Mouse (Mus musculus) stomach, postnatal 0 days (tissue): ENCODE measurements around the gene Dgkg. TPM values are rescaled to one million over a fixed set of nuclear protein-coding genes. Genes with fewer than 3 reads are reported as not detected.
A peak's percentile ranks its signal among the peaks of the same experiment; 100 is the strongest.

Source experiments
- ATAC-seq: fragments of 200-750 bp; cut with Nextera tagmentation; 2 replicates; pipeline ENCODE4 v1.8.0; 2017; ENCODE audit not compliant: low FRiP score, low TSS enrichment
- DNase-seq: peaks from one replicate; pipeline ENCODE4 v3.0.0-alpha.2; 2016; ENCODE audit warnings: low spot score
- H3K27ac ChIP-seq: fragments of 300-500 bp; sonication (generic); replicated peaks from 2 replicates; pipeline ENCODE4 v1.5.1; 2014; ENCODE audit warnings: mild to moderate bottlenecking, control low read depth
- H3K27me3 ChIP-seq: fragments of 300-500 bp; sonication (generic); 2 replicates; pipeline ENCODE4 v1.6.1; 2014; ENCODE audit warnings: low read length; ENCODE audit not compliant: control insufficient read depth, insufficient read depth
- H3K36me3 ChIP-seq: fragments of 300-500 bp; sonication (generic); 2 replicates; pipeline ENCODE4 v1.6.1; 2014; ENCODE audit warnings: low read length, mixed read lengths; ENCODE audit not compliant: control insufficient read depth, insufficient read depth
- H3K4me1 ChIP-seq: fragments of 300-500 bp; sonication (generic); replicated peaks from 2 replicates; pipeline ENCODE4 v1.6.1; 2014; ENCODE audit warnings: antibody characterized with exemption; ENCODE audit not compliant: control insufficient read depth, insufficient read depth
- H3K4me2 ChIP-seq: fragments of 300-500 bp; sonication (generic); replicated peaks from 2 replicates; pipeline ENCODE4 v1.6.1; 2014; ENCODE audit warnings: low read depth, mild to moderate bottlenecking, control low read depth, moderate library complexity
- H3K4me3 ChIP-seq: fragments of 300-500 bp; sonication (generic); 2 replicates; pipeline ENCODE4 v1.5.1; 2014; ENCODE audit warnings: low read depth, low read length, control low read depth
- H3K9ac ChIP-seq: fragments of 300-500 bp; sonication (generic); 2 replicates; pipeline ENCODE4 v1.6.1; 2014; ENCODE audit warnings: mild to moderate bottlenecking, low read length, control low read depth, mixed read lengths
- H3K9me3 ChIP-seq: fragments of 300-500 bp; sonication (generic); 2 replicates; pipeline ENCODE4 v1.6.1; 2016; ENCODE audit warnings: low read length; ENCODE audit not compliant: control insufficient read depth
- CTCF ChIP-seq: IDR thresholded peaks from 2 replicates; pipeline ENCODE4 v1.5.1; 2016; ENCODE audit warnings: antibody characterized with exemption, low read depth, mild to moderate bottlenecking, moderate library complexity
- EP300 ChIP-seq: optimal IDR thresholded peaks from 2 replicates; pipeline ENCODE3; 2016; ENCODE audit warnings: antibody characterized with exemption
- WGBS: fragments of 180-500 bp; shearing (Covaris S2); extraction: QIAGEN DNeasy Blood & Tissue Kit; methylation state at CpG from one replicate; pipeline ENCODE4 v1.1.7; 2014; 5-methylcytosine and 5-hydroxymethylcytosine counted together
- polyA plus RNA-seq: library from polyadenylated mRNA; unstranded; fragments of >200 nt; fragmentation: Nextera tagmentation; extraction: Ambion mirVana; gene quantifications from 2 replicates; pipeline ENCODE4 v1.2.1, GENCODE M21; 2015

Gene Dgkg
- polyA plus RNA-seq, 1 experiment from 2014 or later, result 0.36 TPM

DNA sequence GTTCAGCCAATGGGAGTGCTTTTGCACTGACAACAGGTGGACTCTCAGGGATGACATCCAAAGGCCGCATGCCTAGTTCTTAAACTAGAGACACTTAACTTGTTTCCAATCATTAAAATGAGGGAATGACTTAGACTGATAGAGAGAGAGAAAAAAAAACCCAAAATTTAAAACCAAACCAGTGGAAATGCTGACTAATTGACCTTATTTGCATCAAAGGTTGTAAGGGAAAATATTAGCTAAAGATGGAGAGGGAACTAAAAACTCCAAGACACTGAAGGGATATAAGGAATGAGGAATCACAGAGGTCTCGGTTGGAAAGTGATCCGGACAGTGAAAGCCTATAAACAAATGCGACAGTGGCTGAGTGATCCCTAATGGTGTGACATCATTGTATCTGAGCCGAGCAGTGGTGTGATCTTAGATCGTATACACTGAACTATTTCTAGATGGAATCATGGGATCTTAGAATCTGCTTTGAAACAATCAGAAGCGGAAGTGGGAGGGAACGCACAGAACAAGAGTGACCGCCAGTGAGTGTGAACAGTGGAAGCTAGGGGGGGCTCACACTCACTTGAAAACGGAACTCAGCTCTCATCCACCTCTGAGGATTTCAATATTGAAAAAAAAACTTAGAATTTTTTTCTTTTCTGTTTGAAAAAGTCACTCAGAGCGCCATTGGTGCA lies 70.7 kb downstream of the Dgkg start:
- DNase-seq (no peak), ATAC-seq (no peak)
- TF ChIP-seq EP300, result no peak
- 0 out of 2 replicates have a peak, but pooled peaks have one; percentile 12 for TF ChIP-seq CTCF
- Histone ChIP-seq H3K4me3 (no peak overlapping the region), H3K36me3 (no peaks in the 10 kb centered on the region), H3K9ac (no peak overlapping the region), H3K27ac (no peak overlapping the region), H3K4me2 (no peak overlapping the region), H3K27me3 (no peaks in the 10 kb centered on the region), H3K4me1 (no peaks in the 10 kb centered on the region), H3K9me3 (no peaks in the 10 kb centered on the region)
- WGBS, result 66% methylated on average over 11 of the region's 11 CpGs

DNA sequence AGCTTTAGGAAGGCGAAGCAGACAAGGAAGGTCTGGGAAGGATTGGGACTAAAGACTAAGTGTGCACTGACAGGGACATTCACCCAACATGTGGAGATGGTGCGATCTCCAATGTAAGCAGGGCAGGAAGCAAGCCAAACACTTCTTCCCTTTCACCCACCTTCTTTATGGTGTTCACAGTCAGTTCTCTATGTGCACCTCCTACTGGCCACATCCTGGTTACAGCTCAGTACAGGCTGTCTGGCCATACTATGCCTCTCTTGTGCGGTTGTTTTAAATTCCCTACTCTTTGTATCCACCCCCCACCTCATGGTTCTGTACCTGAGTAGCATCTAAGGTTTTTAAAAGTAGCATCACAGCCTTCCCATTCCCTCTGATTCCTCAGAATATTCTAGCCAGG lies 71.5 kb downstream of the Dgkg start:
- Histone ChIP-seq H3K9ac (no peak overlapping the region), H3K27ac (no peak overlapping the region), H3K9me3 (no peaks in the 10 kb centered on the region), H3K27me3 (no peaks in the 10 kb centered on the region), H3K36me3 (no peaks in the 10 kb centered on the region), H3K4me1 (no peaks in the 10 kb centered on the region), H3K4me3 (no peak overlapping the region), H3K4me2 (no peak overlapping the region)
- WGBS, result 84% methylated on average over 3 of the region's 3 CpGs
- DNase-seq (no peak), ATAC-seq (no peak)
- TF ChIP-seq EP300, result no peak
- TF ChIP-seq CTCF, result peak; percentile 13; the same call in 1 of the 2 replicates

DNA sequence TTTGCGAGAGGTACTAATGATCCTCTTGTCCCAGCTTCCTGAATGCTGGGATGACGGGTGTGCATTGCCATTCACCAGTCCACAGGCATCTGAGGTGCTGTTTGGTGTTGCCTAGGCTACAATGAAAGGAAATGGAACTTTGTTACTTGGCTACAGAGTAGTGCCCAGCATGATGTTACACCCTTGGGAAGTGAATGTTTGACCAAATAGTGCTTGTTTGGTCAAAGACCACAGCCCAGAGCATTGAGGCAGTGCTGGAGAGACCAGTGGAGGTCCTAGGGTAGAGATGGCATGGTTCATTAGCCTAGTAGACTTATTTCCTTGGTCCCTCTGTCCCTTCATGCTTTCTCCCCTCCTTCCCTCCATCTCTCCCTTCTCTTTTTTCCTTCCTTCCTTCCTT lies 73.6 kb downstream of the Dgkg start:
- no peak overlapping the region for H3K4me3 ChIP-seq
- DNase-seq (no peak), ATAC-seq (no peak)
- H3K4me1 ChIP-seq, result no peaks in the 10 kb centered on the region
- no peak overlapping the region for H3K9ac ChIP-seq
- no peak overlapping the region for H3K27ac ChIP-seq
- no peak for TF ChIP-seq EP300
- no peak for TF ChIP-seq CTCF
- no peaks in the 10 kb centered on the region for H3K36me3 ChIP-seq
- H3K27me3 ChIP-seq, result no peaks in the 10 kb centered on the region
- H3K9me3 ChIP-seq, result no peaks in the 10 kb centered on the region
- whole genome bisulfite sequencing, result 73% methylated on average over 2 of the region's 2 CpGs
- no peak overlapping the region for H3K4me2 ChIP-seq

DNA sequence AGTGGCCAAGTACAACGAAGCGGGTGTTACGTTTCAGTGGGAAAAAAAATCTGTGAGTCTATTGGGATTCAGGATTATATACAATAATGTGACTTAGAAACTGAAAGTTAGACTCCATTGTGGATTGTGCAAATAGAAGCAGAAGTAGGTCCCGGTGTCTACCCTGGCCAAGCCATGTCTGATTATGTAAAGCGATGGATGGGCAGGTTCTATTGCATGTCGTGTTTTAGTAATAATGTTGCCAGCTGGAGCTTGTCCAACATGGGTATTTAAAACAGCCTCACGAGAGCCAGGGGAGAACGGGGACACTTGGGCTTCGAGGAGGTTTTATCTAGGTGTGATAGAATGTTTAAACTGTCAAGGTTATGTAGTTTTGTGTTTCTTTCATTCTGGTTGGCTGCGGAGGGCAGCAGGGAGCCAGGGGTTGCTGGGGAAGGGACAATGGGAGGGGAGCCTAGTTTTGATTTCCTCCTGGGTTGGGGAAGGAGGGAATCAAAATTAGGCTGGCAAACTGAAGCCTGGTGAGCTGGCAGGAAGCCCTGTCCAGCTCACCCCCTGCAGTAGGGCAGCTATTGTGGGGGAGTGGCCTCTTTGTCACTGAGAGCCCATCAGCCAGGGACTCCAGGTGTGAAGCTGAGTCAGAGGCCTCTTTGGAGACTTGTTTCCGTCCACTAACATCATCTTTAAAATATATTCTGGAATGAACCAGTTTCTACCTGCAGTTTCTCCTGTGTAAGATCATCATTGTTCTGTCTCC lies 74.7 kb downstream of the Dgkg start:
- Histone ChIP-seq H3K36me3 (no peaks in the 10 kb centered on the region), H3K4me1 (no peaks in the 10 kb centered on the region), H3K27me3 (no peaks in the 10 kb centered on the region), H3K27ac (no peak overlapping the region), H3K4me3 (no peak overlapping the region), H3K9ac (no peak overlapping the region), H3K4me2 (no peak overlapping the region), H3K9me3 (no peaks in the 10 kb centered on the region)
- ATAC-seq (no peak), DNase-seq (no peak)
- TF ChIP-seq CTCF (no peak), EP300 (no peak)
- 29% methylated on average over 11 of the region's 11 CpGs for WGBS

DNA sequence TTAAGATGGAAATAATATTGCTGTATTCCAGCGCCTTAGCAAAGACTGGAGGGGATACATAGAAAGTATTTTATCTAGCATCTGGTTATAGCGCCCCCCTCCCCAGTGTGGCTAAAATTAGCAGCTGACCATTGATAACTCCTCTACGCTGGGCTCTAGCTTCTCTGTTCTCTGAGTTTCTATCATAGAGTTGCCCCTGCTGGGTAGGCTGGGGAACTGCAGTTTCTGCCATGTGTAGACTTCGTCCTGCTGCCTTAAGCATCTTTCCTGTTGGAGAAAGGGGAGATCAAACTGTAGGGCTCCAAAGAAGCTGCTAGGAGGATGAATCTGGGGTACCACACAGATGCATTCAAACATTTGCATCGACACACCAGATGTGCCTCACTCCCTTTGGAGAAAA lies 76.9 kb downstream of the Dgkg start:
- Histone ChIP-seq H3K9ac (no peak overlapping the region), H3K36me3 (no peaks in the 10 kb centered on the region), H3K4me3 (no peak overlapping the region), H3K27me3 (no peaks in the 10 kb centered on the region), H3K27ac (no peak overlapping the region), H3K4me1 (no peaks in the 10 kb centered on the region), H3K4me2 (no peak overlapping the region), H3K9me3 (no peaks in the 10 kb centered on the region)
- no peak for DNase-seq
- TF ChIP-seq EP300, result no peak
- TF ChIP-seq CTCF, result peak; percentile 67
- 0 out of 2 replicates have a peak, but pooled peaks have one; percentile 40 for ATAC-seq
- 46% methylated on average over 5 of the region's 5 CpGs for WGBS

DNA sequence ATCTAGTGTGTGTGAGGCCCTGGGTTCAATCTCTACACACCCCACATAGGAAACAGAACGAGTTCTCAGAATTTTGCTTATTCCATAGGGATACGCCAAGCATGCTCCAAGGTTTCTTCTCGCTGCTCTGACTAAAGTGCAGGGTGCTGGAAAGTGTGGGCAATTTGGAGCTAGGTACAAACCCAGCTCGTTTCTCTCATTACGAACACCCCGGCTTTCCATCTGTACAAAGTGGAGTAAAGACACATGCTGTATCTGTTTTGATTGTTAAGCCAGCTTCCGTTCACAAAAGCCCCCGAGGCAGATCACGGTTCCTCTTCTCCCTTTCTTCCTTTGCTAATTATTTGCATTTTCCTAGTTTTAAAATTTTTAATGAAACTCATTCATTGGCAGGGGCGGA lies 78.1 kb downstream of the Dgkg start:
- Histone ChIP-seq H3K4me1 (no peaks in the 10 kb centered on the region), H3K27ac (no peak overlapping the region), H3K9ac (no peak overlapping the region), H3K9me3 (no peaks in the 10 kb centered on the region), H3K4me3 (no peak overlapping the region), H3K4me2 (no peak overlapping the region), H3K36me3 (no peaks in the 10 kb centered on the region), H3K27me3 (no peaks in the 10 kb centered on the region)
- ATAC-seq, result no peak
- 87% methylated on average over 10 of the region's 10 CpGs for WGBS
- no peak for DNase-seq
- TF ChIP-seq EP300 (no peak), CTCF (no peak)
